Mouse (Mus musculus) intestine, postnatal 0 days (tissue): Measurements from ENCODE around the gene F5. TPM values are rescaled to one million over a fixed set of nuclear protein-coding genes. Genes with fewer than 3 reads are reported as not detected.

Source experiments
- ATAC-seq: fragments of 200-750 bp; cut with Nextera tagmentation; 2 replicates; pipeline ENCODE4 v1.8.0; 2017; ENCODE audit warnings: mild to moderate bottlenecking, moderate TSS enrichment, moderate library complexity
- H3K27ac ChIP-seq: fragments of 300-500 bp; sonication (generic); 2 replicates; pipeline ENCODE4 v1.5.1; 2014; ENCODE audit warnings: mild to moderate bottlenecking, low read depth, low read length, moderate library complexity
- H3K27me3 ChIP-seq: fragments of 300-500 bp; sonication (generic); replicated peaks from 2 replicates; pipeline ENCODE4 v1.6.1; 2014; ENCODE audit warnings: low read length, mixed read lengths; ENCODE audit not compliant: control insufficient read depth, insufficient read depth
- H3K36me3 ChIP-seq: fragments of 300-500 bp; sonication (generic); 2 replicates; pipeline ENCODE4 v1.6.1; 2014; ENCODE audit warnings: mild to moderate bottlenecking, moderate library complexity; ENCODE audit not compliant: control insufficient read depth, insufficient read depth
- H3K4me1 ChIP-seq: fragments of 300-500 bp; sonication (generic); replicated peaks from 2 replicates; pipeline ENCODE4 v1.6.1; 2014; ENCODE audit warnings: antibody characterized with exemption, low read length, mixed read lengths; ENCODE audit not compliant: control insufficient read depth, insufficient read depth
- H3K4me2 ChIP-seq: fragments of 300-500 bp; sonication (generic); replicated peaks from 2 replicates; pipeline ENCODE4 v1.6.1; 2014; ENCODE audit warnings: low read depth, mild to moderate bottlenecking, moderate library complexity
- H3K4me3 ChIP-seq: fragments of 300-500 bp; sonication (generic); 2 replicates; pipeline ENCODE4 v1.5.1; 2014; ENCODE audit warnings: low read depth, low read length
- H3K9ac ChIP-seq: fragments of 300-500 bp; sonication (generic); 2 replicates; pipeline ENCODE4 v1.6.1; 2014; ENCODE audit warnings: mild to moderate bottlenecking, low read depth, low read length
- H3K9me3 ChIP-seq: fragments of 300-500 bp; sonication (generic); 2 replicates; pipeline ENCODE4 v1.6.1; 2016; ENCODE audit warnings: mixed run types; ENCODE audit not compliant: control insufficient read depth
- CTCF ChIP-seq: sonication (generic); IDR thresholded peaks from 2 replicates; pipeline ENCODE4 v1.5.1; 2016; ENCODE audit warnings: low read depth, mild to moderate bottlenecking, control low read depth, antibody characterized with exemption, moderate library complexity
- WGBS: fragments of 180-500 bp; shearing (Covaris S2); extraction: QIAGEN DNeasy Blood & Tissue Kit; methylation state at CpG from one replicate; pipeline ENCODE4 v1.1.7; 2014; 5-methylcytosine and 5-hydroxymethylcytosine counted together
- polyA plus RNA-seq: library from polyadenylated mRNA; unstranded; fragments of >200 nt; fragmentation: Nextera tagmentation; extraction: Ambion mirVana; gene quantifications from 2 replicates; pipeline ENCODE4 v1.2.1, GENCODE M21; 2015

The F5 gene
- polyA plus RNA-seq, 1 experiment from 2014 or later: 0.22 TPM

DNA sequence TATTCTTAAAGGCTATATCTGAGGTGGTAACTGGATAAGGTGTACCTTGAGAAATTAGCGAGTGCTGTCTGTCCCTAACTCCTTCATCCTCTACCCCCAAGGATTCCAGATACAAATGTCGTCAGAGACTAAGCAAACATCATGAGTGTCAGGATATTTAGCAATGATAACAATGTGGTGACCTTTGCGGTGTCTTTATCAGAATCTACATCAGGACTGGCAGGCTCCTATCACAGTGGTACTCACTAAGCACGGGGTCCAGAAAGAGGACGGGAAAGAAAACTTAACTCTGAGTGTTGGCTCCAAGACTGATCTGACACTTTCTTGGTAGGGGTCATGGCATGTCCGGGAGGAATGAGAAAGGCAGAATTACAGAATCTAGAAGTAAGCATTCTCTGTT is 17.5 kb upstream of the F5 start:
- no peak for ATAC-seq

GRCm38 (mm10) chr1:164135360-164135759 is 16.3 kb upstream of the F5 start:
- no peak for TF ChIP-seq CTCF
- H3K9ac ChIP-seq: no peak overlapping the region
- ATAC-seq: no peak
- H3K4me3 ChIP-seq: no peak overlapping the region
- H3K36me3 ChIP-seq: no peaks in the 10 kb centered on the region
- no peaks in the 10 kb centered on the region for H3K27me3 ChIP-seq
- H3K9me3 ChIP-seq: no peaks in the 10 kb centered on the region
- WGBS: 37% methylated on average over 5 of the region's 5 CpGs
- no peaks in the 10 kb centered on the region for H3K4me1 ChIP-seq
- H3K27ac ChIP-seq: no peak overlapping the region
- H3K4me2 ChIP-seq: no peak overlapping the region

More for the DNA sequence above, 17.5 kb upstream of the F5 start:
- TF ChIP-seq CTCF: no peak
- H3K4me1 ChIP-seq: no peaks in the 10 kb centered on the region
- H3K9ac ChIP-seq: no peak overlapping the region
- no peaks in the 10 kb centered on the region for H3K9me3 ChIP-seq
- H3K27me3 ChIP-seq: no peaks in the 10 kb centered on the region
- 45% methylated on average over 6 of the region's 6 CpGs for WGBS
- H3K36me3 ChIP-seq: no peaks in the 10 kb centered on the region
- no peak overlapping the region for H3K27ac ChIP-seq
- H3K4me2 ChIP-seq: no peak overlapping the region
- H3K4me3 ChIP-seq: no peak overlapping the region

DNA sequence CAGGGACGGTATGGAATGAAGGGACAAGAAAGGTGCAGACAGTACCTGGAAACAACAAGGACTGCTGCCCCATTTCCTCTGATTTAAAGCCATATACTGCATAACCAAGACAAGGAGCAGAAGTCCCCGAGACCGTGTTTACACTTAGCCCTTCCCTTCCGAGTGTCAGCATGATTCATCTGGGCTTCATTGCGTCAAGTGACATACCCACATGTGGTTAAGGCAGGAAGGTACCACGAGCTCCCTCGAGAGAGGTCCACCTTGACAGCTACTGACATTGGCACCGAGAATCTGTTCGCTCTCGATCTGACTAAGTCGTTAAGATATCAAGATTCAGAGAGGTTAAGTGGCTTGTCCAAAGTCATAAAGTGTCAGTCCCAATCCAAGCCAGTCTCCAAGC is 15.7 kb upstream of the F5 start:
- no peak overlapping the region for H3K27ac ChIP-seq
- H3K4me3 ChIP-seq: no peak overlapping the region
- no peaks in the 10 kb centered on the region for H3K9me3 ChIP-seq
- H3K4me2 ChIP-seq: no peak overlapping the region
- no peak overlapping the region for H3K9ac ChIP-seq
- no peak for TF ChIP-seq CTCF
- H3K27me3 ChIP-seq: no peaks in the 10 kb centered on the region
- no peak for ATAC-seq
- no peaks in the 10 kb centered on the region for H3K36me3 ChIP-seq
- H3K4me1 ChIP-seq: no peaks in the 10 kb centered on the region
- 23% methylated on average over 11 of the region's 11 CpGs for WGBS

DNA sequence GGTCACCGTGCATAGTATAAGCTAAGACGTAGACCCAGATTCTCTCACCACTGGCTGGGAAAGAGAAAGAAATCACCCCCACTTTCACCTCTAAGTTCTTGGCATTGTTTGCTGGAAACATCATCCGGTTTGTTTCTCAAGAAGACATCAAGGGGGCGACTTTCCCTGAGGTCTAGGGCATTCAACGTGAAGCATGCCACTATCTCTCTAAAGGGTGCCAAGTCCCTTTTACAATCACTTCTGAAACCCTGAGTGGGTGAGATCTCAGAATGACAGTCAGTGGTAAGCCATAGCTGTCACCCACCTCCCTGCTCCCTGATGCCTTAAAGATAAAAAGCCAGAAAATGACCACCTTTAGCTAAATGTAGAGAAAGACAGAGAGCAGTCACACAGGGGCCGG is 15.0 kb upstream of the F5 start:
- H3K36me3 ChIP-seq: no peaks in the 10 kb centered on the region
- 70% methylated on average over 6 of the region's 6 CpGs for WGBS
- no peak for ATAC-seq
- no peak for TF ChIP-seq CTCF
- H3K4me3 ChIP-seq: no peak overlapping the region
- H3K27me3 ChIP-seq: no peaks in the 10 kb centered on the region
- H3K27ac ChIP-seq: no peak overlapping the region
- no peaks in the 10 kb centered on the region for H3K9me3 ChIP-seq
- H3K4me1 ChIP-seq: no peaks in the 10 kb centered on the region
- no peak overlapping the region for H3K9ac ChIP-seq
- H3K4me2 ChIP-seq: no peak overlapping the region

DNA sequence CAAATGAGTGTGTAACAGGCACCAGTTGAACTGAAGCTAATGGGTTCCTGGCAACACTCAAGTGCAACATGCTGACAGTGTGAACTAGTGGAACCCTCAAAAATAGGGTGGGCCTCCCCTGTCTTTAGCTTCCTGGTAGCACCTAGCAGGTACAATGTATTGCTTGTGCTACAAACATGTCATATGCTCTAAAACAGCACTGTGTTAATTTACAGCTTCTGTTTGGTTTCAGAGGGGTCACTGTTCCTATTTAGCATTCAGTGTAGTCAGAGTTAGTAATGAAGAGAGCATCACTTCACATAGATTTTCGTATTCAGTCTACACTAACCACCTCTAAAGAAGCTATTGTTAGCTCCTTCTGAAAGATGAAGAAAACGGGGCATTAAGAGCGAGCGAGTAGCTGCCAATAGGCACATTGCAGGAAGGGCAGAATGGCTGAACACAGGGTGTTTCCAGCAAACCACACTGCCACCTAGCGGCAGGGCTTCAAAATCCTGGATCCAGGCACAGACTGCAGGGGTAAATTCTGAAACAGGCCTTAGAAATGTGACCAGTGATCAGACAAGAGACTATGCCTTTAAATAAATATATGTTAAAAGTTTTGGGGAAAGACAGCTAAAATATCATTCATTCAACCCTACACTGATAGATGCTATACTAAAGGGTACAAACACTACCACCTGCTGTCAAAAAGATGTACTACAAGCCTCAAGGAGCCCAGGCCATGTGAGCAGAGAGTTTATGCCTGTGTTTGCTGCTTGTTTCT is 13.1 kb upstream of the F5 start:
- Histone ChIP-seq H3K27ac (no peak overlapping the region), H3K9ac (no peak overlapping the region), H3K4me2 (no peak overlapping the region; the same call in 1 of the 2 replicates), H3K36me3 (no peaks in the 10 kb centered on the region), H3K4me1 (no peaks in the 10 kb centered on the region), H3K4me3 (no peak overlapping the region), H3K9me3 (no peaks in the 10 kb centered on the region), H3K27me3 (no peaks in the 10 kb centered on the region)
- ATAC-seq: peak; percentile 74; the same call in 1 of the 2 replicates
- TF ChIP-seq CTCF: peak; percentile 96
- 6% methylated on average over 5 of the region's 5 CpGs for WGBS

DNA sequence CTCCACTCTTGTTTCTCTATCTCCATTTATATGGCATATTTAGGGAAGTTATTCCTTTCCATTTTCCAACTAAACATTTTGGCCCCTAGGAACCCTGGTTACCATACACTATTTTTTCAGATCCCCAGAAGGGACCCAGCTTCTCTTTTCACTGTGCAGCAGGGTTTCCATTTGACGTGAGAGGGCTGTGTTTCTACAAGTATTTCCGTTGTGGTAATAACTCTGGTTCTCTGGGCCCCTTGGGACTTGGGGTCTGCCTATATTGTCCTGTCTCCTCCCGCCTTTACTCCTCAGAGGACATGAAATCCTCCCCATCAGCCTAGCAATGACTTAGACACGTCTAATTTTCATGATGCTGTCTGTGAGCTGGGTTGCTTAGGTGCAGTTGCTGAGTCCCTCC is 12.2 kb upstream of the F5 start:
- Histone ChIP-seq H3K27me3 (no peaks in the 10 kb centered on the region), H3K27ac (no peak overlapping the region), H3K4me1 (no peaks in the 10 kb centered on the region), H3K4me2 (no peak overlapping the region), H3K4me3 (no peak overlapping the region), H3K9me3 (no peaks in the 10 kb centered on the region), H3K36me3 (no peaks in the 10 kb centered on the region), H3K9ac (no peak overlapping the region)
- WGBS: 65% methylated on average over 4 of the region's 4 CpGs
- no peak for ATAC-seq
- no peak for TF ChIP-seq CTCF
